Mouse (Mus musculus) left cerebral cortex, adult 8-10 months (tissue): Measurements from ENCODE around the gene Rps6kb1. TPM values are rescaled to one million over a fixed set of nuclear protein-coding genes. Genes with fewer than 3 reads are reported as not detected.
"Not testable (repeated sequence)": the region's sequence is repeated elsewhere in the genome, so short reads cannot be mapped to it uniquely, and the experiment has no call there.

Experiments
- DNase-seq, 2 experiments: peaks; one replicate each; pipeline ENCODE4 v3.0.0; 2022; ENCODE audit warnings: low spot score in 2 of 2
- total RNA-seq, 4 experiments: library from RNA; stranded (reverse); gene quantifications; 2 replicates each; pipeline ENCODE4 v1.2.4; 2022

Gene Rps6kb1
- total RNA-seq, 4 experiments from 2014 or later, result 39.0 to 44.0 (median 39.5) TPM

DNA sequence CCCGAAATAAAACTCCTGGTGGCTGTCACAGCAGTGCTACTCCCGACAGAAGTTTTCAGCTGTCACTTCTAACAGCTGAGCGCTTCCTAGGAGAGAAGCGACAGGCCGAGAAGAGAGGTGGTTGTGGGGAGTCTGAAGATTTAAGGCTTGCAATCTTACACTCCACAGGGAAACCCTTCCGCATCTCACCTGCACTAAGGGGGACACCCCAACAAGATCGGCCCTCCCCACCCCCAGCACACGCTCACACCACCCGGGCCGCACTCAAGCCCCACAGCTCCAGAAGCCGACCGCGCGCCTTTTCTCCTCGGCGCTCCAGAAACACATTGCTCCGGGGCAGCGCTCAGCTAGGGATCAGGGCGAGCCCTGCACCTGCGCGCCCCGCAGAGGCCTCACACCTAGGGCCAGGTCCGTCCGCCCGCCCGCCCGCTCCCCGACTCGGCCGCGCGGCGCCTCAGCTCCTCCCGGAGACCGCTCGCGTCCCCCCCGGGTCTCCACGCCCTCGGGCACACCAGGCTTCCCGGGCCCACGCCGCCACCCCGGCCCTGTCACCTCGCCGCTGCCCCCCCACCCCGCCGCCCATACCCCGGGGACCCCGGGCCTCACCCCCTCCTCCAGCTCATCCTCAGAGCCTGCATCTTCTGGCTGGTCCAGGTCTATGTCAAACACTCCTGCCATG is 506 bp downstream of the Rps6kb1 start:
- peak; percentile 13 to 16 for DNase-seq

DNA sequence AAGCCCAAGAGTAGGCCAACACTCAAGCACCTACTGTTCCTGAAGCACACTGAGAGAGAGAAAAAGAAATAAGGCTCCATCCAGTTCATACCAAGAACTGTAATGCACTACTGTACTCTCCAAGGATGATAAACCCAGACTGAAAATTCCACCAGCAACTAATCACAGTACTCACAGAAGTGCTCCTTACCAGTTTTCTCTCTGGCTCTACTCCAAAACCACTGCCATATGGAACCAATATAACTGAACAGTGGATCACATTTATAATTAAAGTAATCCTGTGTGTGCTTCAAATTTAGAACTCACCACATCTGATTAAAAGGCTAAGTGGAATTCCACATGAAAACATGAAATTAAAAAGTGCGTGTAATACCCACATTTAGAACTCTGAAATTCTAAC is 1.8 kb downstream of the Rps6kb1 start:
- DNase-seq, result no peak

DNA sequence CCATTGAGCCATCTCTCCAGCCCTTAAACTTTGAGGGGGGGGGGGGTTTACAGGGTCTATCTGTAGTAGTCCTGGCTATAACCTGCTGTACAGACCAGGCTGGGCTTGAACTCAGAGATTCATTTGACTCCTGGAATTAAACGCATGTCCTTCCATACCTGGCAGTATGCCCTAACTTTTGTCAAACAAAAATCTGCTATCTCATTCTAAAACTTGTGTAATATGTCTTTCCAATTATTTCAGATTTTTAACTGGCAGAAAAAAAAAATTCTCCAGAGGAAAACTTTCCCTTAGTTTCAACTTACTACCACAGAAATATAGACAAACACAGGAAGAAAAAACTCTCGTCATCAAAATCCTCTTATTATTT is 4.1 kb downstream of the Rps6kb1 start:
- DNase-seq, result no peak

DNA sequence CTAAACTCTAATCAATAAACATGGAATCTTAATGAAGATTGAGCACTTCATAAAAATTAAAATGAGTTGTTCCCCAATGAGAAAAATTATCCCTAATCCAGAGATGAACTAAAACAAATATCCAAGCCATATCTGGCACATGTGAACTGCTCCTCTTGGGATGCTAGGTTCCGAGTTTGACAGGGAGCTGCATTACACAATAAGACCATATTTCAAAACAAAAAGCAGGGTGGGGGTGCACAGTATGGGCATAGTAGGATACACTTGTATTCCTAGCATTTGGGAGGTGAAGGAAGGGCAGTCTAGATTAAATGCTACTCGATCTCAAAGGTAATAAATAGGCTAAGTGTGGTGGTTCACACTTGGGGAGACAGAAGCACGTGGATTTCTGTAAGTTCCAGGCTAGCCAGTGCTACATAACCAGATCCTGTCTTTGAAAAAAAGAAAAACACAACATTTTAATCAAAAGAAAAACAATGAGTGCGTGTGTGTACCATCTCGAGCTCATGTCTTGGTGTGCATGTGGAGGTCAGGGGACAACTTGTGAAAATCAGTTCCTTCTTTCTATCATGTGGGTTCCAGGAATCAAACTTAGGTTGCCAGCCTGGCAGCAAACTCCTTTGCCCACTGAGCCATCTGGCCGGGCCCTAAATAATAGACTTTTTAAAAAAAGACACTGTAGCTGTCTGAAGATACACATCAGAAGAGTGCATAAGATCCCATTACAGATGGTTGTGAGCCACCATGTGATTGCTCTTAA is 4.7 kb downstream of the Rps6kb1 start:
- DNase-seq, result no peak

DNA sequence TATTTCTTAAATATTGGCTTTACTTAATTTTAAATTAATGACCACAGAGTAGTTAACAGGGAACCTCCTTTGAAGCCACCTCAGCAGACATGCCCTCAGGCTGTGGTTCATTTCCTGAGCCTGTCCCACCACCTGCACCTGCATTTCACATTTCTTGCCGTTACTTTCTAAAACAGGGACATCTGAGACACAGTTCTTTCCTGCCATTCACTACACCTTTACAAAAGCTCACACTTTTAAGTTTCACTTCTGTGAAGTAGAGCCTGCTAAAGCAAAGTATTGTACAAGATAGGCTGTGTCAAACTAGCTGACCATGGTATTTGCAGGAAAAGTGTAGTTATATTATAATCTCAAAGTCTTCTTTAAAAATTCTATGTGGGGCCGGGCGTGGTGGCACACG is 5.8 kb downstream of the Rps6kb1 start:
- no peak for DNase-seq

DNA sequence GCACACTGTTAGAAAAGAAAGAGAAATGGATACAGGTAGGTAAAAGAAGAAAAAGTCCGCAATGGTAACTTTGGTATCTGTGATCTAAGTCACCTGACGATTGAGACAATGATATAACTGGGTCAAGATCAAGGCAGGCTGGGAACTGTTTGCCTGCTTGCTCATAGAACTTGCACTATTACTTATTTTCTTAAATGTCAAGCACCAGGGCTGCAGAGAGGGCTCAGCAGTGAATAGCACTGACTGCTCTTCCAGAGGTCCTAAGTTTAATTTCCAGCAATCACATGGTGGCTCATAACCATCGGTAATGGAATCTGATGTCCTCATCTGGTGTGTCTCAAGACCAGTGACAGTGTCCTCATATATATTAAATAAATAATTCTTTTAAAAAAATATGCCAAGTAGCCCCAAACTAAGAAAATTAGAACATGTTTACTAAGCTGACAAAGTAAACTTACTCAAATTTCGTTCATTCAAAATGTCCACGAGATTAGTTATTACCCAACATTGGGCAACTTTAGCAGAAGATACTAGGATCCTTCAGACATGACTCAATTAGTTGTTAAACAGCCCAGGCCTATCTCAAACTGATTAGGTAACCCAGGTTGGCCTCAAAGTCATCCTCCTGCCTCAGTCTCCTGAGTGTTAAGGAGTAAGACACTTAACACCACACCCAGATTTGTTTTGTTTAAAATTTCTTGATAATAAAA is 10.2 kb downstream of the Rps6kb1 start:
- DNase-seq, result no peak

DNA sequence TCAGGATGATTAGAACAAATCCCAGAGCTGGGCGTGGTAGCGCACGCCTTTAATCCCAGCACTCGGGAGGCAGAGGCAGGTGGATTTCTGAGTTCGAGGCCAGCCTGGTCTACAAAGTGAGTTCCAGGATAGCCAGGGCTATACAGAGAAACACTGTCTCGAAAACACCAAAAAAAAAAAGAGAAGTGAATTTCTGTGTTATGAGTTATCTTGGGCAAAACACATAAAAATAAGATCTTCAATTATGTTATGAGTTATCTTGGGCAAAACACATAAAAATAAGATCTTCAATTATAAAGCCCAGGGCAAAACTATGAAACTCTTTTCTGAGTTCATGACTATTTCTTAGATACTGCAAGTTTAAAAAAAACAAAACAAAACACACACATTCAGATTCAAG is 11.3 kb downstream of the Rps6kb1 start:
- DNase-seq, result not testable (repeated sequence)

DNA sequence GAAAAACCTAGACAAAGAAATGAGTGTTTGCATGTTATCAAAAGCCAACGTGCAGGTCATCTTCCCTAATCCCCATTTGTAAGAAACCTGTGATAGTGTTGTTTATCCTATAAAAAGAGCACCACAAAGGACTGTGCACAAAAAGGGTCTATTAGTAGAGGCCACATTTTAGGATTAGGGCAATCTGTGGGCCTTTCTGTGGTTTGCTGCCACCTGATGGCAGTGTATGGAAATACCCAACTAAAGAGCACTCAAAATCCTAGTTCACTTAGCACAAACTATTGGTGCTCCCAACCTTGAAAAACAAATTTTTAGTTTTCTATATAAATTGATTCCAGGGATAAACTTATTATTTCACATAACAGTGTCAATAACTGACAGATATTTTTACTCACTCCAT is 11.8 kb downstream of the Rps6kb1 start:
- DNase-seq, result no peak

DNA sequence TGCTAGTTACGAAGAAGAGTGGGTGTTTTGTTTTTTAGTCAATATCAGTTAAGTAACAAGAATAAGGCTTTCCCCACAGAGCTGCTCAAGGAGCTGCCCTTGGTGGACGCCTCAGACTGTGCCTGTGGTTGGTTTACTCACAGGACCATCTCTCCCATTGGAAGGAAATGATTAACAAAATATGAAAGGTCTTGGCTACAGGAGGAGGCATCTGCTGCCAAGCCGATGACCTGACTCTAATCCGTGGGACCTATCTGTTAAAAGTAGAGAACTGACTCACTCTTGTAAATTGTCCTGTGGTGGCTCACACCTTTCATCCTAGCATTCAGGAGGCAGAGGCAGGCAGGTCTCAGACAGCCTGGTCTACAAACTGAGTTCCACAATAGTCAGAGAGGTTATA is 17.1 kb downstream of the Rps6kb1 start:
- no peak for DNase-seq

DNA sequence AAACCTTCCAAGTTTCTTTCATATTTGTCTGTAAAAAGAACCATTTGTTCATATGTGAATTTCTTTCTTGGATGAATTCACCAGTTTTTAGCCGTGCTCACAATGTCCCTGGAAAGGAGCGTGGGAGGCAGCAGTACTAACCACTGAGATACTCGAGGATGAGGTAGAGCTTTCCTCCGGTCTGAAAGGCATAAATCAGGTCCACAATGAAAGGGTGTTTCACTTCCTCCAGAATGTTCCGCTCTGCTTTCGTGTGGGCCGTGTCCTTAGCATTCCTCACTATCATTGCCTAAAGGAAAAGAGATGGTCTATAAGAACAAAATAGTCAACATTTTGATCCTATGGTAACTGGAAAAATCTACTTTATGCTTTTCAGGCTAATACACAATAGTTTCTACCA is 24.9 kb downstream of the Rps6kb1 start:
- no peak for DNase-seq

DNA sequence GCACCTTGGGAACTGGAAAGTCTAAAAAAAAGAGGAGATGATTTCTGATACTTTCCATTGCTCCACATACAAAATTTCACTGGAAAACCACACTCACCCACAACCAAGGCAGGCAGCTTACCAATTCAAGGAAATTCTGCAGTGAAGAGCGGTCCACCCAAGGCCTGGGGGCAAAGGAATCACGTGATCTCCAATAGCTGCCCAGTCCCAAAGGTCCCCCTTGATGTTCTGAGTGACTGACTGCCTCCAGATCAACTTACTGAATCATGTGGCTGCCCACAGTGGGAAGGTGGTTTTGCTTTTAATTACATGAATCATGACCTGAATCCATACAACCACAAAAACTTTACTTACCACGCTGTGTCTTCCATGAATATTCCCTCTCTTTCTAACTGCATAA is 27.4 kb downstream of the Rps6kb1 start:
- DNase-seq, result no peak

DNA sequence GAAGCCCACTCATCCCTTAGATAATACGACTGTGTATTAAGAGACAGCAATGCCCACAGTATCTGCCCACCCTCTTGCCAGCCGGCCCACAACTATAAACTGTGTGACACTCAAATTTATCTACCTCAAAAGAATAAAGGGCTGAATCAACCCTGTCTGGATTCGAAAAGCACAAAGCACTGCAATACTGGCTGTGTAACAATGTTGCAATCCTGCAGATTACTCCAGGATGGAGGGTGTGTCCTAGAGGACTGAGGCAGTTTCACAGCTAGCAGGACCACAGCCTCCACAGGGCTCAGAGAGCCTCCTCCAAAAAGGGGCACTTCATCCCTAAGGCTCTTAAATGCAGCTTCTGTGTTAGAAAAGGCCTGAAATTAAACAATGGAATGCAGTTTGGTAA is 28.0 kb downstream of the Rps6kb1 start:
- DNase-seq, result no peak

DNA sequence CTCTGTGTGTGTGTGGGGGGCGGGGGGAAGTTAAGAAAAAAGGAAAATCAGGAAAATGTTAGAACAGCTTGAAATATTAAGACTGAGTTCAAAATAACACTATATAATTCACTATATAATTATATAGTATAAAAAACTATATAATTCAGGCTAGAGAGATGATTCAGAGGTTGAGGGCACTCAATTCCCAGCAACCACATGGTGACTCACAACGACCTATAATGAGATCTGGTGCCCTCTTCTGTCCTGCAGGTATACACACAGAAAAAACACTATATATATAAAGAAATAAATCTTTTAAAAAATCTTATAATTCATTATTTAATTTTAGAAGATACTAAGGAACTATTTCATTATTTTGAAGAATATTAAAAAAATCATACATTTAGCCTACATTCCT is 36.6 kb downstream of the Rps6kb1 start:
- no peak for DNase-seq

DNA sequence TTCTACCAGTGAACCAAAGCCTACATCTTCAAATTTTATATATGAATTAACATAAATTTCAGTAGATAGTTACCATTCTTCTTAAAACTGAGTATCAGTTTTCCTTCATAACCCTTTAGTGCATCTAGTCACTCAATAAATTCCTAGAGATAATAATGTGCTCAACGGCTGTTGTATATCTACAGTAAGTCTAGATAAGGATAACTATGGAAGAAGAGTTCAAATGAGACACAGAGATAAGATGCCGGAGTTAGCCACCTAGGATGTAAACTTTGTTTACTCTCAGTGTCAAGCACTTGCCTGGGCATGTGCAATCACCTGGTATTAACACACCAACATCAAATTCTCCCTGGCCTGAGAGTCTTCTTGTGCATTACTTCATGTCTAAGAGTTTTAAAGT is 37.3 kb downstream of the Rps6kb1 start:
- no peak for DNase-seq

DNA sequence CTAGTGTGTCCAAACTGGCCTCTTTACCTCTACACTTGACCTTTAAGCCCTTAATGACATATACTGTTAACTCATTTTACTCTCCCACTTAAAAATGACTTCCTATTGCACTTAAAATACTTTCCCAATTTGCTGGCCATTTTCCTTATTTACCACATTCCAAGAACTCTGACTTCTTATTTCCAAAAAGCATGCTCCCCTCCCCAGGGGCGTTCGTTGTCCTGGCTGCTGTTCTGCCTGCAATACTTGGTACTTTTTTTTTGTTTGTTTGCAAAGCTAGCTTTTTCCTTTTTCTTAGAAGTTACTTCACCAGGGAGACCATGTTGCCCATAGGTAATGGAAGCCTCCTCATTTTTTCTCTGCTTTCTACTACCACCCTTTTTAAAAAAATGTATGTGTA is 41.5 kb downstream of the Rps6kb1 start:
- DNase-seq, result no peak

DNA sequence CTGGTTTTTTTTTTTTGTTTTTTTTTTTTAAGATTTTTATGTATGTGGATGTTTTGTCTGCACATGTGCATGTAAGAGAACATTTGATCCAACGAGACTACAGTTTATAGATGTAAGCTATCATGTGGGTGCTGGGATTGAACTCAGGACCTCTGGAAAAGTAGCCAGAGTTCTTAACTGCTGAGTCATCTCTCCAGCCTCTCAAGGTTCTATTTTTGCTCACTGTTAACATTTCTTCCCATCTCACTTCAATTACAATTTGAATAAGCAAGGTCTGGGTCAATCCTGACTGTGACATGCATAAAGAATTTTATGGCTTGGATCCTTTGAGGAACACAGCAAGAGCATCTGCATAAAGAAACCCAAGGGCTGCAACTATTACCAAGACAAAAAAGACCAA is 43.8 kb downstream of the Rps6kb1 start:
- no peak for DNase-seq

DNA sequence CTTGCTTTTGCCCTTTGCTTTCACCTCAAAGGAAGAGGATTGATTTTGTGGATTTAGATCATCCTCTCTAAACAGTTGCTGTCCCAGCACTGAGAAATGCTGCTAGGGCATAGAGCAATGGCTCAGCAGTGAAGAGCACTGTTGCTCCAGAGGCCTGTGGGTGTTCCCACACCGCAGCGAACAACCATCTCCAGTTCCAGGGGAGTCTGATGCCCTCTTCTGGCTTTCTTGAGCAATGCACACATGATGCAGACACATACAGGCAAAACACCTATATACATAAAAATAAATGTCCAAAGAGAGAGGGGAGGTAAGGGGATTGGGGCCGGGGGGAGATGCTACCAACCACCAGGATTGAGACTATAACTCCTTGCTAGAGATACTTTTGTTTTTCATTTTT is 46.7 kb downstream of the Rps6kb1 start:
- no peak for DNase-seq

DNA sequence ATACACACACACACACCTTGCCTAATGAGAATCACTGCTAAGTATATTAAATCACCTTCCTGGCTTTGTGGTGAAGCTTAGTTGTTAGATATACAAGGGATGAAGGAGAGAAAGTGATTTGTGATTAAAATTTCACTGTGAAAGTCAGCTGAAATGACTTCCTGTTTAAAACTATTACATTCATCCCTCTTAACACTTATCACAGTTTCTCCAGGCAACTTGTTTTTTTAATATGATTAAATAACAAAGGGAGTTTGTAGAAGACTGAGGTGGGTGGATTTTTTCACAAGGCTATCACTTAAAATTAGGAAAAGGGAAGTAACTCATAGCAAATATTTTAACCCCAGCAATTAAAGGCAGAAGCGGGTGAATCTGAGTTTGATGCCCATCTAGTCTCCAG is 47.2 kb downstream of the Rps6kb1 start:
- no peak for DNase-seq

DNA sequence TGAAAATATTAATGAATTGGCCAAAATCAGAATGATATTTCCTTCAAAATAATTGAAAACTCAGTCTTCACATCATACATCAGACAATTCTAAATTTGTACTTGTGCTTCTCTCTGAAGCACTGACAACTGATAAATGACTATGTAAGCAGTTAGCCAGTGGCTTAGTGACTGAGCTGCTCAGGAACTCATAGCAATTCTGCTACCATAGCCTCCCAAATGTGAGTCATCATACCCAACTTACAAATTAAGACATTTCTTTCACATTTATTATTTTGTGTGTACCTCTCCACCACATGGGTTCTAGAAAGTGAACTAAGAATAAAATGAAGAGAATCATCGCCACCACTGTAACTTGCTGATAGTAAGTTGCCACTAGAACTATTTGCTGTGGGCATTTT is 53.8 kb downstream of the Rps6kb1 start:
- DNase-seq, result no peak

DNA sequence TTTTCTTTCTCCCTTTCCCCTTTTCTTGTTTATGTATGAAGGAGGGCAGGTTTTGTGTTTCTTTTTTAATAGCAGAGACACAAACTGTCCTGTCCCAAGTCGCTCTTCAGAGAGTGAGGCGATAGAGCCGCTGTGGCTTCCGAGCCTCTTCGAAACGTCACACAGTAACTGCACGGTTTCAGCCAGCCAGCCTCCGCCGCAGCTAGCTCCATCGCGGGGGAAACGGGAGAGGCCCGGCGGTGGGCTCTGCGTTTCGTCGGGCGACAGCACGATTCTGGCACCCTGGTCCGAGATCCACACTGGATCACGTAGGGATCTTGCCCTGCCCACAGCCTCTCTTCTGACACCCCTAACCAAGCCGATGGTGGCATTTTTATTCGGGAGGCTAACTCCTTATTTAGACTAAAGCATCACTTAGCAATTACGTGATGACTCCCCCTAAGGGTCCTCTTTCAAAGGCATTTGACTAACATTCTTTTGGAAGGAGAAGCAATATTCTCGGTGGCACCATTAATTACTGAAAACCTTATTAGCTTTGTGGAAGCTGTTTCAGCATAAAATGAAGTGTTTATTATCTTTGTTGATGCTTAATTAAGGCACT is 59.6 kb downstream of the Rps6kb1 start:
- peak in 1 of 2 experiments; percentile 40 for DNase-seq

DNA sequence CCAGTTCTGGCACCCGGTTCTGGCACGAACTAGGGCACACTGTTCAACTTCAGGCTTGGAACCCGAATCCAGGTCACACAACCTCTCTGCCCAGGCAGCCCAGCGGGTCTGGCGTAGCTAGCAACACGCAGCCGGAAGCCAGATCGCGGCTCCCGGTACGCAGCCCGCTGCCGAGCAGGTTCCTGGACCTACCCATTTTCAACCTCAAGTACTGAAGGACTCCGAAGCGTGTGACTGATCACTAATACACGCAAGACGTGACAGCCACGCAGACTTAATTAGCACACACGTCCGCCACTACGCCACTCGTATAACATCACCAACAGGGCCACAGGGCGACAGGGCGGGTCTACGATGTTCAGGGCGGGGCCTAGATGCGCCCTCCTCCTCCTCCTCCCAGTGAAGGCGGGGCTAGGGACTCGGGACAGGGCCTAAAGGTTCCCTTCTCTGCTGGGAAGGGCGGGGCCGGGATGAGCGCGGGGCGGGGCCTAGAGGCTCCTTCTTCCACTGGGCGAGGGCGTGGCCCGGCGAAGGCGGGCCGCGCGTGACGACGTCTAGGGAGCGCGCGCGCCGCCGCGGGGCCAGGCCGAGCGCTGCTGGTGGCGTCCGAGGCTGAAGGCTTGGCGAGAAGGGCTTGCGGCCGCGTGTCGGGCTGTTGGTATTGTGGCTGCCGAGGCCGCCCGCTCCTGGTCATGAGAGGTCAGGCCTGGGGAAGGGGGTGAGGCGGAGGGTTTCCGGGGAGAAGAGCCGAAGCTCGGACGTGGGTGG is 60.3 kb downstream of the Rps6kb1 start, which contains the start of gene Rnft1:
Rnft1 (plus strand) TSS at position 557 of the 768 bp plus-strand sequence.
- peak; percentile 86 to 98 for DNase-seq
